Mouse (Mus musculus): ENCODE data around the gene Spry2. TPM values are rescaled to one million over a fixed set of nuclear protein-coding genes. Genes with fewer than 3 reads are reported as not detected.
A peak's percentile ranks its signal among the peaks of the same experiment; 100 is the strongest.

The Spry2 gene
- 11.6 and 16.3 TPM in 2 replicates for total RNA-seq (2015)
- total RNA-seq (2017) = 7.1 and 9.9 TPM in 2 replicates

DNA sequence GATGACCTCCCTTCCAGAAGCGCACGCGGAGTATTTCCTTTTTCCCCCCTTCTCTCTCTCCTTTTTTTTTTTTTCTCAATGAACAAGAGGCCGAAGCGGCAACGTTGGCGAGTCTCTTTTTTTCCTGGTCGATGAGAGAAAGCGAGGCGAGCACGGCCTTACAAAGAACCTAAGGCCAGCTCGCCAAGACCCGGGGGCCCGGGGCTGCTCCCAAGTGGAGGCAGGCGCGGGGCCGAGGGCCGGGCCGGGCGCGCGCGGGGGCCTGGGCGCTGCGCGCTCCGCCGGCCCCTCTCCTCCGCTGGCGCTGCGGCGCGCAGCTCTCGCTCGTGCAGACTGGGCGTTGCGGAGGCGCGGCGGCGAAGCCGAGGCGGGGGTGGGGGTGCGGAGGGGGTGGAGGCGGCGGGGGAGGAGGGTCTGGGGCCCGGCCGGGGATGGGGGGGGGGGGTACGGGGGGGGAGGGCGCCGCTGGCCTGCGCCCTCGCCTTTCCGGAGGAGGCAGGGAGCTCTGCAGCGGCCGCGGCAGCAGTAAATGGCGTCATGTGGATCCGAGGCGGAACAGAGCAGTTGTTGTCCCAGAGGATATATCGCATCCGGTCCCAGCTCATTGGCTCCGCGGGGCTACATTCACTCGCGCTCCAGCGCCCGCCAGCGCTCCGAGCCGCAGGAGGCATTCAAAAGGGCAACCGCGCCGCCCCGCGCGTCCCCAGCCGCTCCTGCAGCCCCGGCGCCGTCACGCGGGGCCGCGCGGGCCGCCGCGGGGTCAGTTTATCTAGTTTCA lies at the start of gene Spry2:
TSS of gene Spry2 (minus strand) at position 29 of the 778 bp plus-strand sequence.
- peak; percentile 57 for ATAC-seq (replicated peaks; ENCODE audit: poor library complexity)

DNA sequence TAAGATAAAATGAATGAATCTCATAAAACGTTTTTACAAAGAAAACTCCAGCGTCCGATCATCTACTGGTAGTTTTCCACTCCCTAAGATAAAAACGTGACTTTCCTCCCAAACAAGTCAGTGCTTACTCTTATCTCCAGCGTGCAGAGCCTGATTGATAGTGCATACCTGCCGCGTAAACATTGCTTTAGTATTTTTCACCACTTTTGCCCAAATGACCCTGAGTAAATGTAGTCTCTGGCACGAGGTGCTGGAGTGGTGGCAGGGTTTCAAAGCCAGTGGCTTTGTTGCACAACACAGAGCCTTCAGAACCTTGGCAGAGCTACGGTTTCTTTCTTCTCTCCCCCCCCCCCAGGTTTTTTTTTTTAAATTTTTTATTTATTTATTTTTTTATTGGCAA lies 44.7 kb upstream of the Spry2 start:
- ATAC-seq (replicated peaks; ENCODE audit: poor library complexity) = peak; percentile 60; the same call in 1 of the 2 replicates

DNA sequence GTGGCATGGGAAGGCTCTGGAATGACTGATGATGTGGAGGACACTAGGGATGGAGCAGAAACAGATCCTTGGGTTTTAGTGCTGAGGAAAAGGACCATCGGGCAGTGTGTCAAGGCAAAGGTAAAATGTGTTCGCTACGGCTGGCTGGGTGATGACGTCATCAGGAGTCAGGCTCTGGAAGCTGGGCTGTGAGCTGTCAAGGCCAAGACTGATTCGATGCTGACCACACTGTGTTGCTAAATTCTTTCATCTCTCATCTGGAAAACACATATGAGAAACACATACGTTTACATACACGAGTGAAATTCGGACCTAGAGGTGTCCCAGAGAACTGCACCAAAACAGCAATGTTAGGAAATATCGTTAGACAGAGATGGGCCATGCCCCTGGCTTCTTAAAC lies 30.1 kb upstream of the Spry2 start:
- ATAC-seq (replicated peaks; ENCODE audit: poor library complexity) = no peak

DNA sequence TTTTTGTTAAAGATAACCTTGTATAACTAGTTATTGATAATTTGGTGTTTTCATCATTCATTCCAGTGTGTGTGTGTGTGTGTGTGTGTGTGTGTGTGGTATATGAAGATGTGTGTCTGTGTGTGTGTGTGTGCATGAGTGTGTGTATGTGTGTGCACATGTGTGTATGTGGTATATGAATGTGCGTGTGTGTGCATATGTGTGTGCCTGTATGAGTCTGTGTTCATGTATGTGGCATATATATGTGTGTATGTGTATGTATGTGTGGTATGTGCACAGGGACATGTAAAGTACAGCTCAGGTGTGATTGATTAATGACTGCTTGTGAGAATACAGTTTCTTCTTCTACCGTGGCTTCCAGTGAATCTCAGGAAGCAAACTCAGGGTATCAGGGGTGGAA lies 28.7 kb upstream of the Spry2 start:
- no peak for ATAC-seq (replicated peaks; ENCODE audit: poor library complexity)

DNA sequence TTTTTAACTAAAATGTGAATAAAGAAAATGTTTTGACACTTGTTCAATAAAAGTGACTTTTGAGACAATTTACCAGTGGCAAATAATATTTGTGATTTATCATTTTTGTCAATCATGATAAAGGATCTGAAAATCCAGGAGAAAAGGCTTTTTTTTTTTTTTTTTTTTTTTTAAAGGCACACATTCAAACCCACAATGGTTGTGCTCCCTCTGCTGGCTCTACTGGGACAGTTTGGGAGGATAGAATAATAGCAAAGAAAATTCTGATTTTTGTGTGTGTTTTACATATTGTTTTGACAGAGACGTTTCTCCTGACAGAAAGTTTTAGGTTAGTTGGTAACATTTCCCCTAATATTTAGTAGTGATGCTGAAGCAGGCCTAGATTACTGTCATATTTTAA lies 28.1 kb upstream of the Spry2 start:
- no peak for ATAC-seq (replicated peaks; ENCODE audit: poor library complexity)

DNA sequence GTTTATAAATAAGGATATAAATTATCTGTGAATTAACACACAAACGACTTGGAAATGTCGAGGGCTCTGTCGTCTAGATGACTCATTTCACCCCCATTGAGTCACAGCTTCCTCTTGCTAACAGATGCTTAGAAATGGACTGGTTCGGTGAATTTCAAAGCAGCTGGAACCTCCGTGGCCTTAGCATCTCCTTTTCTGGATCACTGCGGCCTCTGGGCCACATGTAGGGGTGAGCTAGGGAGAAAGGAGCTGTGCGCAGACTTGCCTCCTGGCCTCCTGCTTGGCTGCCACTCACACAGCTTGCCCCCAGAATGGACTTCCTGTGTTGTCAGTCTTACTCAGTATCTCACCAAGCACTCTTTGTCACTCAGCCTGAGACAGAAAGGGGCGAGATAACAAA lies 26.3 kb upstream of the Spry2 start:
- peak; percentile 76 for ATAC-seq (replicated peaks; ENCODE audit: poor library complexity)

DNA sequence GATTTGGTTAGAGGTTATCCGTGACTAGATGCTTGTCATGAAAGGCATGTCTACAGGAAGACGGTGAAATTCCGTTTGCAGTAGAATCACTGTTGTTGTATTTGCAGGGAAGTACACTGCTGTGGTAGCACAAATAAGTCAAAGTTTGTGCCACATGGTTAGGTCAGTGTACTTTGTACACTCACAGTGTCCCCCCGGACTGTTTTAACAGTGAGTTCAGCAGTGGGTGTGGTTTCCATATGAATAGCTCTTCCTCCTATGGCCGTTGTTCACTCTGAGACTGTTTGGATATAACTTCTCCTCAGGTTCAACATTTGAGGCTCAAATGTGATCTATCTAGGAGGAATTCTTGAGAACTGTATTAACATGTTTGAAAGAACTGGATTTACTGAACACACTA lies 25.8 kb upstream of the Spry2 start:
- ATAC-seq (replicated peaks; ENCODE audit: poor library complexity) = peak; percentile 58

DNA sequence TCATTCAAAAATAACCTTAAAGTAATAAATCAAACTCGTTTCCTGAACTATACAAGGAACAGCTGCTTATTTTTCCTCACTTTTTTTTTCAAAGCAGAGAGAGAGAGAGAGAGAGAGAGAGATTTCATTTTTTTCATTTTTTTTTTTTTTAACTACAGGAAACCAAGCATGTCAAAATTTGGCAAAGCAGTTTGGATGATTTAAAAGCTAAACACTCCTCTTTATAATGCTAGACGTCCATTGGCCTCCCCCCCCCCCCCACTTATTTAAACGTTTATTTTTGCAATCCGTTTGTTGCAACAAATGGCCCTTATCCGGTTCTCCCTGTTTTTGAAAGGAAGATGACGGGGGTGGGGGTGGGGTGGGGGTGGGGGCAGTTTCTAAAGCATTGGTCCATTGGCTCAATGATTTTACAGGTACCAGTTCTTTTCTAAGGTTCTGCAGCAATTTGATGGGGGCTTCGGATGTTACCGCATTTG lies 24.6 kb upstream of the Spry2 start:
- ATAC-seq (replicated peaks; ENCODE audit: poor library complexity) = peak; percentile 33

DNA sequence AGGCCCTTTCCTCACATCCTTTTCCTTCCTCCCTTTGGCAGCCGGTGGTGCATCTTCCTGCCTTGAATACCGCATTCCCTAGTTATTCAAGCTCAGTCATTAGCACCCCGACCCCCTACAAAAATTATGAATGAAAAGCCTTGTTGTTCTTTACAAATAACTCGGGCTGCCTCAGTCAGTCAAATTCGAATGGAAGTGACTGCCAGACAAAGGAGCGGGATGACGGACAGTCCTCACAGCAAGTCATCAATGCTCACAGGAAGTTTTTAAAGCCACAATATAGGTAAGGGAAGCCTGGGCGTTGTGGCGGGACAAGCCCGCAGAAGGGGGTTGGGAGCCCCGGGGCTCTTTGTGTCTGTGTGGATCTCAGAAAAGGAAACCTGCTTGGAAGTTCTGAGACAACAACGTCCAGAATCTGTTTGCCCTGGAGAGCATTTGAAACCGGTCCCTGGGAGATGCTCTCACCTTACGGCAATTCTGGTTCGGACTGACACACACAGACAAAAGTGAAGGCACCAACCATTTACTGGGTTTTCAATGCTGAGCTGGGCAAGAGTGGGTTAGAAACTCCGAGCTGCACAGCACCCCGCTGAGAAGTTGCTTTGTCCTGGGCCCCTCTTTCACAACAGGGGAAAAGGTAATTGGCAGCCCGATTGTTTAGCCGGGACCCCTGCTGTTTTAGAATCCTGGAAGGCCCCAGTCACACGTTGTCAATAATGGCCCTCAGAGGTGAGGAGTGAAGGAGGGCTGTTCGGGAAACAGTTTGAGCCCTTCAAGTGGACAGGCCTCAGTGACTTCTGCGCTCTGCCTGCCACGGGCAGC lies 24.0 kb upstream of the Spry2 start:
- peak; percentile 13 for ATAC-seq (replicated peaks; ENCODE audit: poor library complexity)

DNA sequence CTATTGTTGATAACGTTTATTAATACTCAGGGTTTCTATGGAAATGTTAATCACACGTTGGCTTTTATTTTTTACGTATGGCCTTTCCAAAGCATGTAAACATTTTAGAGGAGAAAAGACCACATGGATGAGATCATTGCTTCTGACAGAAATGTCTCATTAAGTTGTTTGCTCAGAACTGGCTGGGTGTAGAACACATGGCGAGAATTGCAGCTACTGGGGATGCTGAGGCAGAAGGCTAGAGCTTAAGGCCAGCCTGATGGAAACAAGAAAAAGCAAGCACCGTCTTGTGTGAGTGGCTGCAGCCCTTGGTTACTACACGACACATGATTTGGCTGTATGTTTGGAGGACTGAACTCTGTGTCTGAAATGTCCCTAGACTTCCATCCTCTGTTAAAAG lies 10.6 kb upstream of the Spry2 start:
- ATAC-seq (replicated peaks; ENCODE audit: poor library complexity) = no peak

DNA sequence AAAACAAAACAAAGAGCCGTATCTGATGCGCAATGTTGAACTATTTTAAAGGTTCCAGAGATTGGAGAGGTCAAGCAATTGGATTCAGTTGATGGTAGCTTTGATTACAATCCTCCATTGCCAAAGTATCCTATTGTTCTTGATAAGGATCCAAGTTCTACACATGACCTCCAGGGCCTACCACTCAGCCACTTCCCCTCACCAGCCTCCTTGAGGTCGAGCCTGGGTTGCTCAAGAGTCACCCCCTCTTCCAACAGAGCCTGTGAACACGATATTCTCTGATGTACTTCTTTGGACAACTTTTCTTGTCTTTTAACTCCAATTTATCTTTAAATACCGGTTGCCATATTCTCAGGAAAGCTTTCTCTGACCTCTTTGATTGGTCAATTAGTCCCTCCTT lies 9.3 kb upstream of the Spry2 start:
- ATAC-seq (replicated peaks; ENCODE audit: poor library complexity) = peak; percentile 97

DNA sequence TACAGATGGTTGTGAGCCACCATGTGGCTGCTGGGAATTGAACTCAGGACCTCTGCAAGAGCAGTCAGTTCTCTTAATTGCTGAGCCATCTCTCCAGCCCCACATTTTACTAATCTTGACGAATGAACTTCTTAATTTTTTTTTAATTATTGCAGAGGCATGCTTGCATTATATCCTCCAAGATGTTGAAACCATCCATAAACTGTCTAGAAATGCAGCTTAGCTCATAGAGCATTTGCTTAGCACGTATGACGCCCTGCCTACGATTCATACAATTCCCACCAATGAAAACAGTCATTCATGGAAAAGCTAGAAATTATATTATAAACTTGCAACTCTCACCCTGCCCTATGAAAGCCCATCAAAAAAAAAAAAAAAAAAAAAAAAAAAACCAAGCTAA lies 8.9 kb upstream of the Spry2 start:
- peak; percentile 62 for ATAC-seq (replicated peaks; ENCODE audit: poor library complexity)

DNA sequence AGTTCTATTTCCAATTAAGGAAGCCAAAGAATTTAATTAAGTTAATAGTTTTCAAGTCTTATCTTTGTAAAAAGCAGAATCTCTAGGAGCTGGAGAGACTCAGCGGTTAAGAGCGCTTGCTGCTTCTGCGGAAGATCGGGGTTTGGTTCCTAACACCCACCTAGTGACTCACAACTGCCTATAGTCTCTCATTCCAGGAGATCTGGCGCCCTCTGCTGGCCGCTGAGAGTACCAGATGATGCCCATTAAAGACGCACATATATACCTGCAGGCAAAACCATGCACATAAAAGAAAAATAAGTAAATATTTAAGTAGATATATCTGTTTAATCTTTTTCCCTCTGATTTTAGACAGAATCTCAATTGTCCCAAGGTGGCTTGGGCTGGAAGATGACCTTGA lies 6.2 kb upstream of the Spry2 start:
- ATAC-seq (replicated peaks; ENCODE audit: poor library complexity) = peak; percentile 51

DNA sequence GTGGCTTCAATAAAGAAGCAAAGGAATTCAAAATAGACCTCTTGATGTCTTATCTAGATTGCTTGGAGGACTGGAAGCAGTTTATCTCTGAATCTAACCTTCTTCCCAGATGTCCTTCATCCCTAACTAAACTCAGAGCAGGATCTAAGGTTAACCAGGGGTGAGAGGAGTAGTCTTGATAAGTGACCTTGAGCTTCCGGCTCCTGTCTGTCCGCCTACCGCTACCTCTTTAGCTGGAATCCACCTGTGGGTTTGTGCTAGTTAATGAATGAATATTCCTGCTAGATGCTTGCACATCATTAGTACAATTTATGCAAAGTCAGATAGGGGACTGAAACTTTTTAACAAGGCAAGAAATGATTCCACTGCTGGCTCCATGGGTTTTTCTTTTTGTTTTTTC lies 4.2 kb upstream of the Spry2 start:
- ATAC-seq (replicated peaks; ENCODE audit: poor library complexity) = no peak

DNA sequence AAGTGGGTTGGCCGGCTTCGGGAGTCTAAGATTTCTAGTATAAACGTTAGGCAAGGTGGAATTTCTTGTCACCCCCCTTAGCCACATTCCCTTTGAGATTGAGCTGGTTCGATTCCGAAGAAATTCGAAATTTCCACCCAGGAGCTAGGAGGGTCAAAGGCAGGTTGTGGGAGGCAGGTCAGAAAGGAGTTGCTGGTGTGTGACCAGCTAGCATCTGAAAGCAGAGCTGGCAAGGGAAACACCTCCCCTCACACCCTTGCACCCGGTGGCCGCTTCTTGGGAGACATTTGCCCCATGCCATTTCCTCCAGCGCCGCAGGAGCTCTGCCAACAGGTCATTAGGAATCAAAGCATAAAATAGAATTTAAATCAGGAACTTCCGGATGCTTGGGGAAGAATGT lies 2.5 kb upstream of the Spry2 start:
- ATAC-seq (replicated peaks; ENCODE audit: poor library complexity) = no peak

DNA sequence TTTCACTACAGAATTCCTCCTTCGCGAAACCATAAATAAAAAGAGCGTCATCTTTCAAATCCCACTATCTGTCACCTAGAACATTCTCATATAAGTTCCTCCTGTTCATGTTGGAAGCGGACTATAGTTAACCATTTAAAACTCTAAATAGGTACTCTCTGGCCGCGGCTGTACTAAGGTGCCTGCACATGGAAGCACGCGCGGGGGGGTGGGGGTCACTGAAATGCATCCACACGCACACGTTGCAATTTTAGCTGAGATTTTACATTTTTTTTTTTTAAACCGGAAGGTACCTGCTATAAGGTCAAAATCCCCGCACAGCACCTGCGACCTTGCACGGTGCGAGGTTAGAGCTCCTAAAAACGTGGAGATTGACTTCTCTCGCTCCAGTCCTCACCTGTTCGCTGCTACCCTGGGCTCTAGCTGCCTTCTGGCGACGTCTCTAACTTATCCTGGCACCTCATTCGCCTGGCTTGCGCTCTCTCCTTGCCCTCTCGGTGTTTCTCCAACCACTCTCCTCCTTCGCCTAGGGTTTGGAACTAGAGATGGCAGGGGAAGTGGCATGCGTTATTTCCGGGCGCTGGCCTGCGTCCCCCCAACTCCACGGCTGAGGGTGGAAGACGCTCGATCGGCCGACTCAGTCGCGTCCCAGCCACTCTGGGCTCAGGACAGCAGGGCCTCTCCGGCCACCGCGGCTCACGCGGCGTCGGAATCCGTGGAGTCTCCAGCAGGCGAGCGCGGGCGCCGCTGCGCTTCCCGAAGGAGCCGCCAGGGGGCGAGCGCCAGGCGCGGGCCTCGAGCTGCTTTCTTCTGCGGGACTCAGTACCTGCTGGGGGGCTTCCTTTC lies 1.9 kb upstream of the Spry2 start:
- peak; percentile 33 for ATAC-seq (replicated peaks; ENCODE audit: poor library complexity)

DNA sequence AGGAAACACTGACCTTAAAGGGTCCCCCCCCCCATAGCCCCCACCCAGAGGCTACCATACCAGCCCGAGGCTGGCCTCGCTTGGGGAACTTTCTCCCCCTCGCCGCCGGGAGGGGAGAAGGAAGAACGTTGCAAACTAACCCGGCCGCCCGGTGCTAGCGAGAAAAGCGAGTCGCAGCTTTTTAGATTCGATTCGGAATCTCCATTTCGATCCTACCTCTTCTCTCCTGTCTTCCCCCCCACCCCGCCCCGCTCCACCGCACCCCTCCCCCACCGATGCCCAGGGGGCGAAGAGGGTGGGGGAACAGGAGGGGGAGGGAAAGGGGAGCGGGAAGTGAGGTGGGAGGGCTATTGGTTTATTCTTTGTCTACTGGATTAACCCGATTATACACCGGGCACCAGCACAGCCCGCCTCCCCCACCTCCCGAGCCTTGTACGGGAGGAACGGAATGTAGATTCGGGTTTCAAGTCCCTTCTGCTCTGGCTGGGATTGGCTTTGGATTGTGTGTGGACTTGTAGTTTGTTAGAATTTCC lies 1.0 kb upstream of the Spry2 start:
- no peak; the same call in 1 of the 2 replicates for ATAC-seq (replicated peaks; ENCODE audit: poor library complexity)

DNA sequence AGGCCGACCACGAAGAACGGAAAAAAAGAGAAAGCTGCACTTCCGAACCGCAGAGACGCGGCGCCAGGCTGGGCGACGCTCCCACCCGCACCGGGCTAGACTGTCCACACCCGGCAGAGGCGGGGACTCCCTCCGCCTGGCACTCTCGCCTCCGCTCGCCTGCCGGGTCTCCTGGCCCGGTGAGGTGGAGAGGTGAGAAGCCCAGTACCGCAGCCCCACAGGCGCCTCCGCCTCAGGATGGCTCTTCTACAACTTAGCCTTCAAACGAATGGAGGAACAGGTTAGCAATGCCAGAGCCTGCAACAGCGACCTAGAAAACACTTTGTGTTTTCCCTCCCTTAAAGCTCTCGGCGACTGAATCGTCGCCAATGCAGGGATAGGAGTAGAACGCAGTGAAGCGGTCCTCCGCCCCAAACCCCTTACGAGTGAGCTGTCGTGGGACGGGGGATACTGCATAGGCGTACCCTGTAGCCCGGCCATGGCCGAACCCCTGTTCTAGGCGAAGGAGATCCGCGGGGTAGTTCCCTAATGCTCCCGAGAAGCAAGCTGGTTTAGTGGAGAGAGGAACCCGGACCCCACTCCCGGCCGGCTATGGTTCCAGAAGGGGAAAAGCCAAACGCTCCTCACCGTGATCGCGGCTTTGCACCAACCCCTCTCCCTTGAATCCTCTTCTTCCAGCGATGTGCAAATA lies 513 bp downstream of the Spry2 start:
- peak; percentile 19 for ATAC-seq (replicated peaks; ENCODE audit: poor library complexity)

DNA sequence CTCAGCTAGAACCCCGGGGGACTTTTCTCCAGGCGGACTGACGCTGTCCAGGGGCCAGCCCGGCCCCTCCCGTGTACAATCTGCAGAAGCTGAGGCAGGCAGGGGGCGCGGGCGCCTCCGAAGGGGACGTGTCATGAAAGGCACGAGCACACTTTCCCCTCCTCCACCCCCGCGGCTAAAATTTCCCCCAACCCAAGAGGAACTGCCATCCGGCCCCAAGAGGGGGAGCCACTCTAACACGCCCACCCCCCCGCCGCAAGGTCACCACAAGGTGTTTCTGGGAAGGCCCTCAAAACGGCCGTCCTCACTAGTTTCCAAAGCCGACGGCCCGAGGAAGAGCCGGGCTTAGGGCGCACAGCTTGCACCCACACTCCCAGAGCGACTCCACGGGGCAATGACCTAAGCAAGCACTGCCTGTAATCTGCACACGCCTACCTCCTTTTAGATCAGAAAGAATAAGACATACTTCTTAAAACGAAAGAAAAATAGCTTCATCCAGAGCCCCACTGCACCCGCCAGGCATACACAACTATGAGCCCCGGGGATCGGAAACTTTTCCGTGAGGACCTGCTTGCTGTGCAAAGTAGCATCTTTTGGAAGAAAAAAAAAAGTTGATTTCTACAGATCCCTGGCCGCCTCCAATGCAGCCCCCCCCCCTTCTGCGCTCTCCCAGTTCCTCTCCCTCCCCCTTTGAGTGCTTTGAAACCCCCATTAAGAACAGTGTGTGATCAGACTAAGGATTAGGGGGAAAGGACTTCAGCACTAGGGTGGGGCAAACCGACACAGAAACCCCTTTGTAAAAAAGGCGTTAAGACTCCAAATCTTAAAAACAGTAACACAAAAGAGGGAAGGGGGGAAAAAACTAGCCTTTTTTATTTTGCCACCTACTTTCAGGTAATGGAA lies 1.4 kb downstream of the Spry2 start:
- ATAC-seq (replicated peaks; ENCODE audit: poor library complexity) = peak; percentile 16
